Mouse (Mus musculus) megakaryocyte, embryonic 14.5 days (primary cell): ENCODE results near the gene Psme3.

ENCODE experiments used
- FLI1 ChIP-seq: IDR thresholded peaks from 2 replicates; pipeline ENCODE4 v1.6.1; 2012; ENCODE audit warnings: low read length, inconsistent platforms, mixed read lengths
- GATA1 ChIP-seq: IDR thresholded peaks from 3 replicates; pipeline ENCODE4 v1.6.1; 2012; ENCODE audit warnings: mixed read lengths, low read length, inconsistent platforms, borderline replicate concordance

DNA sequence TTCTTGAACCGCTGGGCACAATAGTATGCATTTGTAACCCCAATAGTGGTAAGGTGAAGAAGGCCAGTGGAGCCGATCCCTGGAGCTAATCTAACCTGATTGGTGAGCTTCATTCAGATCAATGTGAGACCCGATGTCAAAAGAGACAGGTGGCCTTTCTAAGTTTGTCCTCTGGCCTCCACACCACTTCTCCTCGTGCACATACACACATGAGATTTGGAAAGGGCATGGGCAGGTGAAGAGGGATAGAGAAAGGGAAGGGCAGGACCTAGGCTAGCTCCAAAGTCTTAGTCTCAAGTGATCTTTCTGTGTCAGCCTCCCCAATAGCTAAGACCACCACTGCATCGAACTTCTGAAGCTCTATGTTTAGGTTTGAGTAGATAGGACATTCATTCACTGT, 54.1 kb downstream of the Psme3 start:
- TF ChIP-seq GATA1 (no peak), FLI1 (no peak)
